Mouse (Mus musculus) spleen, postnatal 36 days (tissue): ENCODE data around the gene 1110032A03Rik.

Source experiments
- DNase-seq, 2 experiments: peaks; one replicate each; pipeline ENCODE4 v3.0.0; 2022; ENCODE audit warnings: low spot score in 2 of 2, mixed read lengths in 1 of 2

1110032A03Rik gene

GRCm38 (mm10) chr9:50734989-50735388, 40.3 kb downstream of the 1110032A03Rik start:
- DNase-seq: peak in 1 of 2 experiments; percentile 8

GRCm38 (mm10) chr9:50732560-50732959, 42.8 kb downstream of the 1110032A03Rik start:
- no peak for DNase-seq

GRCm38 (mm10) chr9:50729600-50729999, 45.7 kb downstream of the 1110032A03Rik start:
- no peak for DNase-seq

GRCm38 (mm10) chr9:50727925-50728651, 47.2 kb downstream of the 1110032A03Rik start:
- peak; percentile 14 to 25 for DNase-seq

GRCm38 (mm10) chr9:50727171-50727924, 48.0 kb downstream of the 1110032A03Rik start:
- no peak for DNase-seq

GRCm38 (mm10) chr9:50725921-50726590, 49.3 kb downstream of the 1110032A03Rik start:
- no peak for DNase-seq

- DNase-seq: no peak
Measured at GRCm38 (mm10) chr9:50724661-50725330, 50.5 kb downstream of the 1110032A03Rik start.

GRCm38 (mm10) chr9:50724147-50724546, 51.2 kb downstream of the 1110032A03Rik start:
- DNase-seq: no peak

GRCm38 (mm10) chr9:50723406-50723805, 51.9 kb downstream of the 1110032A03Rik start:
- DNase-seq: no peak

GRCm38 (mm10) chr9:50722451-50722911, 52.8 kb downstream of the 1110032A03Rik start:
- no peak for DNase-seq

GRCm38 (mm10) chr9:50721061-50721460, 54.3 kb downstream of the 1110032A03Rik start:
- DNase-seq: no peak

GRCm38 (mm10) chr9:50718878-50719277, 56.4 kb downstream of the 1110032A03Rik start:
- no peak for DNase-seq

GRCm38 (mm10) chr9:50714188-50714587, 61.1 kb downstream of the 1110032A03Rik start:
- no peak for DNase-seq
